In genomic region chr17:14370476-14370875, GRCm38 (mm10) we compare ENCODE assay signal across 16 mouse cellular contexts.
DNase-seq lines count a peak whose midpoint lies in the region; ATAC-seq and TF ChIP-seq lines count a peak whose summit lies in the region.
"Had no signal": no experiment of that assay in that cellular context is flagged by ENCODE, and none has a peak within 500 bp of the region (broad histone marks: within the 10 kb centered on the region; RNA-seq: fewer than 3 reads in every experiment).

No protein-coding gene starts in this region.

- H3K4me1 ChIP-seq in forebrain, embryonic 13.5 days, result peaks cover 6% of the 10 kb centered on the region; the same call in 1 of the 2 replicates
- peaks cover 10% of the 10 kb centered on the region for H3K4me1 ChIP-seq in forebrain, embryonic 12.5 days
- peaks cover 3% of the 10 kb centered on the region; the same call in 1 of the 2 replicates for H3K4me1 ChIP-seq in forebrain, postnatal 0 days (ENCODE audit: insufficient read depth)
- H3K4me1 ChIP-seq: lung, embryonic 15.5 days had no signal

- DNase-seq in forebrain, postnatal 0 days, result peak; percentile 86
- DNase-seq in layer of hippocampus, postnatal 10 days (ENCODE audit: low spot score in 2 of 2), result peak; percentile 31 to 35
- DNase-seq in right cerebral cortex, adult 2 months (ENCODE audit: low spot score in 2 of 2), result peak; percentile 50 to 52
- DNase-seq in kidney, postnatal 4 days, result no peak
- no peak for DNase-seq in gastrocnemius, postnatal 4 days (ENCODE audit: low spot score in 2 of 2)
- DNase-seq in ovary, postnatal 10 days (ENCODE audit: low spot score), result no peak
- DNase-seq: adrenal gland, postnatal 25 days; cerebellum, adult 11 months; embryo, embryonic 11 days; kidney, adult 11 months; kidney, postnatal 36 days; thymus, postnatal 14 days had no signal

- peak; percentile 80; the same call in 1 of the 2 replicates for ATAC-seq in forebrain, embryonic 13.5 days
- no peak for ATAC-seq in forebrain, embryonic 12.5 days (ENCODE audit: low FRiP score)
- peak; percentile 95 for ATAC-seq in forebrain, postnatal 0 days

- no peaks in the 10 kb centered on the region for H3K9me3 ChIP-seq in forebrain, embryonic 13.5 days (replicated peaks)
- no peaks in the 10 kb centered on the region for H3K9me3 ChIP-seq in forebrain, embryonic 12.5 days
- no peaks in the 10 kb centered on the region for H3K9me3 ChIP-seq in forebrain, postnatal 0 days (ENCODE audit: low read length)
- H3K9me3 ChIP-seq: limb, embryonic 15.5 days; lung, embryonic 15.5 days had no signal

- H3K27me3 ChIP-seq in forebrain, embryonic 13.5 days, result no peaks in the 10 kb centered on the region
- H3K27me3 ChIP-seq in forebrain, embryonic 12.5 days, result no peaks in the 10 kb centered on the region
- H3K27me3 ChIP-seq in forebrain, postnatal 0 days (ENCODE audit: insufficient read depth, low read length), result no peaks in the 10 kb centered on the region
- H3K27me3 ChIP-seq: limb, embryonic 15.5 days; lung, embryonic 15.5 days had no signal

- WGBS in forebrain, embryonic 13.5 days, result 87% methylated on average over 5 of the region's 5 CpGs
- WGBS in forebrain, embryonic 12.5 days, result 92% methylated on average over 5 of the region's 5 CpGs
- WGBS in forebrain, postnatal 0 days, result 56% methylated on average over 5 of the region's 5 CpGs

- H3K4me3 ChIP-seq in forebrain, embryonic 13.5 days, result no peak overlapping the region
- H3K4me3 ChIP-seq in forebrain, embryonic 12.5 days (replicated peaks), result no peak overlapping the region
- no peak overlapping the region for H3K4me3 ChIP-seq in forebrain, postnatal 0 days (ENCODE audit: low read depth, low read length)
- H3K4me3 ChIP-seq: limb, embryonic 15.5 days; lung, embryonic 15.5 days had no signal

- H3K9ac ChIP-seq in forebrain, embryonic 13.5 days, result no peak overlapping the region
- no peak overlapping the region for H3K9ac ChIP-seq in forebrain, embryonic 12.5 days
- H3K9ac ChIP-seq in forebrain, postnatal 0 days, result no peak overlapping the region
- H3K9ac ChIP-seq: limb, embryonic 15.5 days; lung, embryonic 15.5 days had no signal

- TF ChIP-seq CTCF in forebrain, postnatal 0 days (IDR thresholded peaks at IDR 0.05; ENCODE audit: low read depth), result no peak

- no peak overlapping the region for H3K27ac ChIP-seq in forebrain, embryonic 13.5 days
- H3K27ac ChIP-seq in forebrain, embryonic 12.5 days, result no peak overlapping the region
- H3K27ac ChIP-seq in forebrain, postnatal 0 days (ENCODE audit: low read depth, low read length), result no peak overlapping the region
- H3K27ac ChIP-seq: limb, embryonic 15.5 days; lung, embryonic 15.5 days had no signal

- no peak overlapping the region for H3K4me2 ChIP-seq in forebrain, embryonic 13.5 days
- H3K4me2 ChIP-seq in forebrain, embryonic 12.5 days, result no peak overlapping the region
- H3K4me2 ChIP-seq in forebrain, postnatal 0 days (ENCODE audit: low read depth), result no peak overlapping the region
- H3K4me2 ChIP-seq: limb, embryonic 15.5 days; lung, embryonic 15.5 days had no signal

- no peaks in the 10 kb centered on the region for H3K36me3 ChIP-seq in forebrain, embryonic 13.5 days (ENCODE audit: poor library complexity, severe bottlenecking)
- no peaks in the 10 kb centered on the region for H3K36me3 ChIP-seq in forebrain, embryonic 12.5 days (replicated peaks)
- H3K36me3 ChIP-seq in forebrain, postnatal 0 days (ENCODE audit: insufficient read depth), result no peaks in the 10 kb centered on the region
- H3K36me3 ChIP-seq: lung, embryonic 15.5 days had no signal

Comparison
In these comparisons a context has a peak if more than half of its experiments do, and no peak if none do; other contexts are left out.
1. DNase-seq: peak in forebrain, postnatal 0 days (single experiment), layer of hippocampus, postnatal 10 days (2 of 2) and right cerebral cortex, adult 2 months (2 of 2); none in kidney, postnatal 4 days (0 of 2), gastrocnemius, postnatal 4 days (0 of 2) and ovary, postnatal 10 days (single experiment).